ENCODE assay signal across 11 mouse cellular contexts in the genomic region with DNA sequence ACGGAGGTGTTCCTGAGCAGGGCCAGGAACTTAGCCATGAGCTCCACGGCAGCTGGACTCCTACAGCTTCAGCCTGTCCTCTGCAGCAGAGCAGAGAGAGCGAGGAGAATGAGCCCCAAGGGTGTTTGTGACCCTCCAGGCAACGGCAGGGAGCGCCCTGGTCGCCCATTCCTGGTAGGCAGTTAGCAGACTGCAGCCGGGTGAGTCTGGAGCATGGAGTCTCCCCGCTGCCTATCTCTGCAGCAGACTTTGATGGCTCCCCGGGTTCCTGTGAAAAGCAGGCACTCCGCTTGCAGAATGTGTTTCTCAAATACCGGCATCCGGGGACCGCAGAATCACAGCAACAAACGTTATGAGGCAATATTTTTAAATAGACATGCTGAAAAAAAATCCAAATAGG.
A peak's percentile ranks its signal among the peaks of the same experiment; 100 is the strongest.
DNase-seq lines count a peak whose midpoint lies in the region; ATAC-seq and TF ChIP-seq lines count a peak whose summit lies in the region.
"Had no signal": no experiment of that assay in that cellular context is flagged by ENCODE, and none has a peak within 500 bp of the region (broad histone marks: within the 10 kb centered on the region; RNA-seq: fewer than 3 reads in every experiment).

No protein-coding gene starts in this region.

- ATAC-seq in kidney, embryonic 15.5 days (replicated peaks; ENCODE audit: low FRiP score) = peak; percentile 38; the same call in 1 of the 2 replicates
- no peak for ATAC-seq in heart, postnatal 0 days (ENCODE audit: insufficient read depth, low read depth)
- no peak for ATAC-seq in hindbrain, postnatal 0 days
- no peak for ATAC-seq in midbrain, embryonic 16.5 days
- ATAC-seq in CD4-positive, CD25-positive, alpha-beta regulatory T cell, adult 4 months = no peak

- H3K27me3 ChIP-seq in kidney, embryonic 15.5 days = peaks cover 40% of the 10 kb centered on the region
- no peaks in the 10 kb centered on the region for H3K27me3 ChIP-seq in heart, postnatal 0 days (ENCODE audit: control insufficient read depth, insufficient read depth, low read length)
- H3K27me3 ChIP-seq in hindbrain, postnatal 0 days (ENCODE audit: insufficient read depth, low read length) = no peaks in the 10 kb centered on the region
- no peaks in the 10 kb centered on the region for H3K27me3 ChIP-seq in midbrain, embryonic 16.5 days (ENCODE audit: control insufficient read depth, insufficient read depth, low read depth, low read length)

- no peak overlapping the region for H3K9ac ChIP-seq in kidney, embryonic 15.5 days
- H3K9ac ChIP-seq in heart, postnatal 0 days (replicated peaks; ENCODE audit: low read depth, low read length) = no peak overlapping the region
- H3K9ac ChIP-seq in hindbrain, postnatal 0 days (replicated peaks; ENCODE audit: low read length) = no peak overlapping the region
- H3K9ac ChIP-seq in midbrain, embryonic 16.5 days (ENCODE audit: low read depth, low read length) = no peak overlapping the region

- no peak for TF ChIP-seq CTCF in heart, postnatal 0 days (IDR thresholded peaks at IDR 0.05; ENCODE audit: low read depth)
- no peak for TF ChIP-seq CTCF in hindbrain, postnatal 0 days (IDR thresholded peaks at IDR 0.05; ENCODE audit: low read depth)

- intact Hi-C loops in left cerebral cortex, postnatal 4 days (cut with DNase I) = no loop called here

- peaks cover 11% of the 10 kb centered on the region; the same call in 1 of the 2 replicates for H3K4me1 ChIP-seq in kidney, embryonic 15.5 days
- H3K4me1 ChIP-seq in heart, postnatal 0 days (ENCODE audit: control insufficient read depth, insufficient read depth) = peaks cover 9% of the 10 kb centered on the region
- H3K4me1 ChIP-seq in hindbrain, postnatal 0 days (ENCODE audit: insufficient read depth, low read length) = no peaks in the 10 kb centered on the region
- peaks cover 8% of the 10 kb centered on the region; the same call in 1 of the 2 replicates for H3K4me1 ChIP-seq in midbrain, embryonic 16.5 days (ENCODE audit: control insufficient read depth, insufficient read depth, low read length)

- H3K27ac ChIP-seq in kidney, embryonic 15.5 days = no peak overlapping the region
- no peak overlapping the region for H3K27ac ChIP-seq in heart, postnatal 0 days (ENCODE audit: low read depth)
- no peak overlapping the region for H3K27ac ChIP-seq in hindbrain, postnatal 0 days
- H3K27ac ChIP-seq in midbrain, embryonic 16.5 days (ENCODE audit: low read length) = 0 out of 2 replicates have a peak overlapping the region, but pooled peaks have one; percentile 47

- H3K36me3 ChIP-seq in kidney, embryonic 15.5 days = no peaks in the 10 kb centered on the region
- H3K36me3 ChIP-seq in heart, postnatal 0 days (replicated peaks; ENCODE audit: control insufficient read depth, insufficient read depth, low read length) = no peaks in the 10 kb centered on the region
- H3K36me3 ChIP-seq in hindbrain, postnatal 0 days (ENCODE audit: insufficient read depth, low read length) = no peaks in the 10 kb centered on the region
- H3K36me3 ChIP-seq in midbrain, embryonic 16.5 days (ENCODE audit: control insufficient read depth, insufficient read depth, low read length) = no peaks in the 10 kb centered on the region

- no peaks in the 10 kb centered on the region for H3K9me3 ChIP-seq in kidney, embryonic 15.5 days (replicated peaks)
- no peaks in the 10 kb centered on the region for H3K9me3 ChIP-seq in heart, postnatal 0 days (replicated peaks; ENCODE audit: control insufficient read depth, low read length)
- H3K9me3 ChIP-seq in hindbrain, postnatal 0 days (ENCODE audit: low read length) = no peaks in the 10 kb centered on the region
- no peaks in the 10 kb centered on the region for H3K9me3 ChIP-seq in midbrain, embryonic 16.5 days (replicated peaks; ENCODE audit: control insufficient read depth, low read length, poor library complexity, severe bottlenecking)

- 5% methylated on average over 14 of the region's 14 CpGs for WGBS in kidney, embryonic 15.5 days
- 10% methylated on average over 14 of the region's 14 CpGs for WGBS in heart, postnatal 0 days
- 36% methylated on average over 14 of the region's 14 CpGs for WGBS in hindbrain, postnatal 0 days
- WGBS in midbrain, embryonic 16.5 days = 37% methylated on average over 14 of the region's 14 CpGs

- DNase-seq in kidney, postnatal 14 days = no peak
- DNase-seq in heart, postnatal 0 days (ENCODE audit: low spot score) = no peak
- DNase-seq in hindbrain, postnatal 0 days (ENCODE audit: low spot score) = peak; percentile 33
- no peak for DNase-seq in gastrocnemius, postnatal 25 days
- DNase-seq in left cerebral cortex, postnatal 4 days = no peak
- DNase-seq: adrenal gland, adult 8-10 months; lung, adult 2 months had no signal

- H3K4me2 ChIP-seq in kidney, embryonic 15.5 days = peak overlapping the region; percentile 40
- H3K4me2 ChIP-seq in heart, postnatal 0 days (ENCODE audit: low read depth, low read length) = peak overlapping the region; percentile 49
- peak overlapping the region; percentile 31; the same call in 1 of the 2 replicates for H3K4me2 ChIP-seq in hindbrain, postnatal 0 days (ENCODE audit: low read depth, low read length)
- H3K4me2 ChIP-seq in midbrain, embryonic 16.5 days (ENCODE audit: low read length) = 0 out of 2 replicates have a peak overlapping the region, but pooled peaks have one; percentile 25

- no peak for TF ChIP-seq EP300 in heart, postnatal 0 days (IDR thresholded peaks at IDR 0.05; ENCODE audit: low read depth)

- H3K4me3 ChIP-seq in kidney, embryonic 15.5 days (replicated peaks) = 0 out of 2 replicates have a peak overlapping the region, but pooled peaks have one; percentile 1
- H3K4me3 ChIP-seq in heart, postnatal 0 days (ENCODE audit: low read depth, low read length) = no peak overlapping the region
- H3K4me3 ChIP-seq in hindbrain, postnatal 0 days (ENCODE audit: low read length) = no peak overlapping the region
- no peak overlapping the region for H3K4me3 ChIP-seq in midbrain, embryonic 16.5 days (ENCODE audit: low read depth, low read length)
- H3K4me3 ChIP-seq: myocyte had no signal
